Mouse (Mus musculus) R1 (cell line): ENCODE measurements at regions not wholly inside any gene's neighbourhood (a gene's known extent, or its start where the extent isn't known, plus 50 kb on each side); places are given as distances from the start of the nearest gene placed in this dataset.
"Not testable (repeated sequence)": the region's sequence is repeated elsewhere in the genome, so short reads cannot be mapped to it uniquely, and the experiment has no call there.

Experiments used
- DNase-seq: peaks from one replicate; pipeline ENCODE4 v3.0.0-alpha.2; 2018; ENCODE audit warnings: low read depth, low spot score

DNA sequence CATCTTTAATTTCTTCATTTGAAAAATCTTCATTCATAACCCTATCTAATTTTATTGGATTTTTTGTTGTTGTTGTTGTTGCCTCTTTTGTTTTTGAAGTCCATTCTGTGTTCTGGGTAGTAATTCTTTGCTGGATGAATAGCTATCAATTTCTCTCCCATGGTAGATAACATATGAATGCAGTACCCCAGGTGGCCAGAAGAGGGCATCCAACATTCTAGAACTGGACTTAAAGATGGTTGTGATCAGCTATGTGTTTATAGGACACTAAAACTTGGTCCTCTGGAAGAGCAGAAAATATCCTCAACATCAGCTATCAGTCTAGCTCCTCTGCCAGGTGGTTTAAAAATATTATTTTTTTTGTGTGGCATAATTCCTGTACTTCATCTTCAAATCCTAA is 73.0 kb downstream of the Prl2c3 start:
- DNase-seq: peak; percentile 31

- not testable (repeated sequence) for DNase-seq
These were observed 81.8 kb downstream of the Prl2c3 start for GRCm38 (mm10) chr13:12717972-12718546.

GRCm38 (mm10) chr13:12711471-12712273 is 88.2 kb downstream of the Prl2c3 start:
- peak; percentile 8 for DNase-seq

DNA sequence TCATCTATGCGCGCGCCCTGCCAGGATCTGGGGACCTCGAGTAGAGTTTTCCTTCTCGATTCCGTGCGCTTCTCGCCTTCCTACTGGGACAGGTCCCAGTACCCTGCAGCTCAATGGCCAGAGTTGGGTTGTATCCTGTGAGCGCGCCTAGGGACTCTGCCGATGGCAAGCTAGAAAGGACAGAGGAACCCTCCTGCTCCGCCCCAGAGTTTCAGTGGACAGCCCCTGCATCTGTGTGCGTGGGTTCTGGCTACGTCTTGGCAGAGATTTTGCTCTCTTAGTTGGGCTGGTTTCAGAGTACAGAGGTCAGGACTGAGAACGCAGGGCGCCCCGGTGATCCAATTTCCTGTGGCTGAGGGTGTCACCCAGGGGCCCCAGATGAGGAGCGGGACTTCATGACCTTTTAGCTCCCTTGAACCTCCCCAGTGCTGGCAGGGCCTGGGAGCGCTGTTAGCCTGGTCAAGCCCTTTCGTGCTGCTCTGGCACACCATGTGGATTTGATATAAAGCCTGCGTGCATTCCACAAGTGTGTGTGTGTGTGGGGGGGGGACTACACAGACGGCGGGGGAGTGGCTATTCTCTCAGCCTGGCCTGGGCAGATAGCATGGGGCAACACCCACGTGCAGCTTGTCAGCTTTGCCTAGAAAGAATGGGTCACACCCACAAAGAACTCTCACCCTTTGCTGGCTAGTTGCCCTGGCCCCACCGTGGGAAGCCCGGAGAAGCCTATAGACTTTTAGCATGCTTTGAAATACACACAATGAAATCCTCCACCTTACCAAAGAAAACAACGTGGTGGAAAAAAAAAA is 96.9 kb downstream of the Prl2c3 start:
- not testable (repeated sequence) for DNase-seq

DNA sequence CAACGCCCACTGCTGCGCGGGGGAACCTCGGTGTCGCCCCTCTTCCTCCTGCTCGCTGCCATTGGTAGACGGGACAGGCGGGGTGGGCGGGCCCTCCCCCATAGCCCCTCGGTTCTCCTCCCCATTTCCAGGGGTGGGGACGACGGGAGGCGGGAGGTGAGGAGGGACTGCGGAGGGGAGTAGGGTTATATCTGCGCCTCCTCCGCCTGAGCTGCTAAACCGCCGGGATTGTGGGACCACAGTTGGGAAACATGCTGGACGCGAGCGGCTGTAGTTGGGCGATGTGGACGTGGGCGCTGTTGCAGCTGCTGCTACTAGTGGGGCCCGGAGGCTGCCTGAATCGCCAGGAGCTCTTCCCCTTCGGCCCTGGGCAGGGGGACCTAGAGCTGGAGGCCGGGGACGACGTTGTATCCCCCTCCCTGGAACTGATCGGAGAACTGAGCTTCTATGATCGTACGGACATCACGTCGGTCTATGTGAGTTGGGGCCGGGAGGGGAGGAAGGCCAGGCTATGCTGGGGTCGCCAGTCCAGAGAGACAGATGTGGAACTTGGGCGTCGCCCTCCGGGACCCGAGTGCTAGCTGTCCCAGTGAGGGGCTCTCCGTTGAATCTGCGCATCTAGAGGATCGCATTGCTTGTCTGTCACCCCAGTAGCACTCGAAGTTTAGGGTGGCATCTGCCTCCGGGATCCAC is 97.6 kb downstream of the Prl2c3 start:
- peak; percentile 39 for DNase-seq

GRCm38 (mm10) chr13:12693593-12694118 is 106.2 kb downstream of the Prl2c3 start:
- not testable (repeated sequence) for DNase-seq

DNA sequence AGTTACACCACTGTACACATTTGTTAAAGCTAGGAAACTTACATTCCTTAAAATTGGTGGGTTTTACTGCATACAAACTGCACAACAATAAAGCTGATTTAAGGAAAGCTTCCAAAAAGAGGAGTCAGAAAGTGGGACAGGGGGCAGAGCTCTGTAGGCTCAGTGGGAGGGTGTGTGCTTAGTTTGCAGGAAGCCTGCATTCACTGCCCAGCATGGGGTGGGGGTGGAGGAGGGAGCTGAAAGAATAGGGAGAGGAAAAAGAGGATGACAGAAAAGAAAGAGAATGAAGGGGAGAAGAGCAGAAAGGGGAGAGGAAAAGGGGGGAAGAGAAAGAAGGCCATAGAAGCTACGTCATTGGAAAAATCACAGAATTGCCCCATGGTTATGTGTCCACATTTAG is 111.1 kb downstream of the Prl2c3 start:
- not testable (repeated sequence) for DNase-seq

DNA sequence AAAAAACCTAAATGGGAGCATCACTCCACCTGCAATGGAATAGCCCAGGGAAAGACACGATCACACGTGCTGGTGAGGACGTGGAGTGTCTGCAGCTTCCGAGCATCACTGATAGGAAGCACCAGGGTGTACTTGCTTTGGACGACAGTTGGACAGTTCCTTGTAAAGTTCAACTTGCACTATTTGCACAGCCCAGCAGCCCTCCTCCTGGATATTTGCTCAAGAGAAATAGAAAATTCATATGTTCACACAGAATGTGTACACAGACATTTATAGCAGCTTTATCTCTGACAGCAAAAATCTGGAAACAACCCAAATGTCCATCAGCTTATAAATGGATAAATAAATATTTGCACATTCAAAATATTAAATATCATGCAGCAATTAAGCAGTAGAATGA is 111.7 kb downstream of the Prl2c3 start:
- not testable (repeated sequence) for DNase-seq

- not testable (repeated sequence) for DNase-seq
These were observed 115.4 kb downstream of the Ero1lb start for GRCm38 (mm10) chr13:12680954-12681571.

DNA sequence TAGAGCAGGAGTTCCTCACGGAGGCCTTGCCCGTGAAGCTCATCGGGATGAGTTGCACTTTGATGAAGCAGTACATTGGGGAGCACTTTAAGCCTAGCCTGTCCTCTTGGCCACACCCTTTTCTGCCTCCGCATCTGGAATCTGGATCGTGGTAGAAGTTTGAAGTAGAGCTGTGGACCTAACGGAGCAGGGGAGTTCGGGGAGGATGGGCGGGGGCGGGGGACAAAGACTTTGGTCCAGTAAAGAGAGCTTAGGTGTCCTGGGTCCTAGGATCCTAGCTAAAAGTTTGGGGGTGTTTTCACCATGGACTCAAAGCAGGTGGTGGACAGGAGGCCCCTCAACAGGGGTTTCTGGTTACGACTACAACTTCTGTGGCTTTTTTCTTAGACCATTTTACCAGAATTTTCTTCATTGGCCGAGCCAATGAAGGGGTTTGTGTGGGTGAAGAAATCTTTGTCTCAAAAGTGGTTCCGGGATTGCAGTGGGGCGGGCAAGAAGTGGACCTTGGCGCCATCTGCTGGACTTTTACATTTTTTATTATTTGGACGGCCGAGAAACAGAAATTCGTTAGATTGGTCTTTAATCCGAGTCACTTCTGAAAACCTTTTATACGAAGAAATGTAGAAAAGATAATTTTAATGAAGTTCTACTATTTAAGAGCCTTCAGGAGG is 114.7 kb downstream of the Ero1lb start:
- DNase-seq: peak; percentile 33

DNA sequence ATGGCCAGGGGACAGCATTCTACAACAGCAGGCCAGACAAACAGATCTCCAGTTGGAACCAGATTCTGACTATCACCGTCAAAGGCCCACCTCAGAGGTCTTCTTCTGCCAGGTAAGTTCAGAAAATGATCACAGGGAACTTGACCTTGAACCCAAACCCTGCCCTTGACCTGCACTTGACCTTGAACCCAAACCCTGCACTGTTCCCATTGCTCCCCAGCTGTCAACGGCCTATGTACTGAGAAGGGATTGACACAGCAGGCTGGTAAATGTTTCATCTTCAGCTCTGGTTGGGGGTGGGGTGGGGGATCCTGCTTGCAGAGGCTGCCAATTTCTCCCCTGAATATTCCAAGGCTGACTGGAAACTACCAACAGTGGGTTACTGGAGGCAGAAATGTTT is 111.7 kb downstream of the Ero1lb start:
- peak; percentile 74 for DNase-seq

DNA sequence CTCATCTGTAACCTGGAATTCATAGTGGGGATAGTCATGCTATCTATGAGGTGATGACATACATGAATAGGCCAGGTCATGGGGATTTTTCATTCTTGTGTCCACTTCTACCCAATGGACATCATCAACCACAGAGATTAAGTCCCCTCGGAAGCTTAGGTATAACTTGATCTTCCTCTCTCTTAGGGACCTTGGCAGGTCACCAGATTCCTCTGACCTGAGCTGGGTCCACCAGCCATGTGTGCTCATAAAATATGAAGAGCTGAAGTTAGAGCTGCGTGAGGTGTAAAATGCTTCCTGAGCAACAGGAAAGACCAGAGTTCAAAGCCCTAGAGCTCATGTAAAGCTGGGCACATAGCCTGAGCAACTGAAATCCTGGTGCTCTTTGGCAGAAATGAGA is 105.3 kb downstream of the Ero1lb start:
- DNase-seq: not testable (repeated sequence)

DNA sequence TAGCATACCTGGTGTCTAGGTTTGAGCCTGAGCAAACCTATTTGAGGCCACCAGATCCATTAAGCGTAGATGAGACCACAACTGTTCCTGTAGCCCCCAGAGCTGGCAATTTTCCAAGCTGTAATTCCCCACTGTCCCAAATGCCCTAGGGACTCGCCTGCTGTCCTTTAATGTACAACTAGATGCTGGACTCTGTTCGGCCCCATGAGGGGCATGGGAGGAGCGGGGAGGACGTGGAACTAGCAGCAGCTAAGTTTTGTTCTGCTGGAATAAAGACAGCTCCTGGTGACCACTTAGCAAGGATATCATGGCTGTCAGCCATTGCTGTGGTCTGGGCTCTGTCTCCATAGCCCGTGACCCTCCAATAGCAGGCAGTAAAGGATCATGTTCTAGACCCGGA is 103.1 kb downstream of the Ero1lb start:
- not testable (repeated sequence) for DNase-seq

DNA sequence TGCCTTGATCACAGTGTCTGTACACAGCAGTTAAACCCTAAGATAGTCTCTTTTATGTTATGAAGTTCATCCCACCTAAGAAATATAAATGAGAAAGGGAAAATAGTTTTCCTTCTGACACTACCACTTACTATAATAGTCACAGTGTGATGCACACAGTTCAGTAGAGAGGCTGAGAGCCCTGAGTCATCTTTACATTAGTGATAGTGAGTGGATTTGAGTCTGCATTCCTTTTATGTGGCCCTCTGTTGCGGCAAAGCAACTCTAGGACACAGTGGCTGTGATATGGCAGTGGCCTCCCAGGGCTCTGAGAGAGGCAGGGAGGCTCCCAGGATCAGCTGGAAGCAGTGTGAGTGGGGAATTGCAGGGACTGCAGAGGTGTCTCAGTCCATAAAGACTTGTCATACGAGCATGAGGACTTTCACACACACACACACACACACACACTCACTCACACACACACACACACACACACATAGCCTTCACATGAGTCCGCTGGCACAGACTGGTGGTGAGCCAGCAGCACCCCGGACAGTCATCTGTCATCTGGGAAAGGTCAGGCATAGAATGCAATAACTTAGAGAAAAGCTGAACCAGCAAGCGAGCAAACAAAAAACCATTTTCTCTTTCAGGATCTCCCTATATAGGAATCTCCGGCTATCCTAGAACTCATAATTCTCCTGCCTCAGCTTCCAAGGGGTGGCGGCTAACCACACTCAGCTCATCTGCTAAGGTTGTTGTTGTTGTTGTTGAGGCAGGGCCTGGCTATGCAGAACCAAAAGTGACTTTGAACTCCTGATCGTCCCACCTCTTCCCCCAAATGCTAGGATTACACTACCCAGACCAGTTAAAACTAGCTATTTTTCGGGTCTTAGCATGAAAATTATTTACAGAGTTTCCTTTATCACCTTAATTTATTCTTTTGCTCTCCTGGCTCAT is 102.3 kb downstream of the Ero1lb start:
- not testable (repeated sequence) for DNase-seq

GRCm38 (mm10) chr13:12666050-12666449 is 100.4 kb downstream of the Ero1lb start:
- DNase-seq: not testable (repeated sequence)
